Mouse (Mus musculus) C2C12 (cell line): ENCODE data around the gene Rnaseh2a. TPM values are rescaled to one million over a fixed set of nuclear protein-coding genes. Genes with fewer than 3 reads are reported as not detected.
A peak's percentile ranks its signal among the peaks of the same experiment; 100 is the strongest.

ENCODE experiments used
- H3K27me3 ChIP-seq: one replicate; pipeline ENCODE4 v1.6.1; 2011; ENCODE audit not compliant: control insufficient read depth, insufficient read depth, insufficient read length
- H3K36me3 ChIP-seq: one replicate; pipeline ENCODE4 v1.6.1; 2011; ENCODE audit not compliant: control insufficient read depth, insufficient read depth
- H3K4me3 ChIP-seq: one replicate; pipeline ENCODE4 v1.5.1; 2011; ENCODE audit warnings: mild to moderate bottlenecking, control low read depth; ENCODE audit not compliant: poor library complexity, insufficient read depth, severe bottlenecking
- H3K79me2 ChIP-seq: one replicate; pipeline ENCODE4 v1.6.1; 2011; ENCODE audit not compliant: control insufficient read depth, insufficient read depth
- H3K79me3 ChIP-seq: one replicate; pipeline ENCODE4 v1.6.1; 2011; ENCODE audit warnings: low read depth, control low read depth
- H3ac ChIP-seq: one replicate; pipeline ENCODE3; 2011; ENCODE audit warnings: low read depth; ENCODE audit not compliant: control insufficient read depth, insufficient read length
- CEBPB ChIP-seq: IDR thresholded peaks from one replicate; pipeline ENCODE4 v1.6.1; 2011; ENCODE audit warnings: low read depth, mild to moderate bottlenecking, control low read depth, moderate library complexity
- CTCF ChIP-seq: IDR thresholded peaks from one replicate; pipeline ENCODE4 v1.5.1; 2011; ENCODE audit not compliant: control insufficient read depth, insufficient read depth, insufficient read length
- FOSL1 ChIP-seq: IDR thresholded peaks from one replicate; pipeline ENCODE4 v1.8.0; 2011; ENCODE audit warnings: mild to moderate bottlenecking, low read length; ENCODE audit not compliant: poor library complexity, insufficient read depth, severe bottlenecking
- MAX ChIP-seq: IDR thresholded peaks from one replicate; pipeline ENCODE4 v1.6.1; 2011; ENCODE audit warnings: mild to moderate bottlenecking, control low read depth
- MYOD1 ChIP-seq: IDR thresholded peaks from one replicate; pipeline ENCODE4 v1.6.1; 2011; ENCODE audit warnings: low read depth; ENCODE audit not compliant: control insufficient read depth, insufficient read length
- MYOG ChIP-seq: IDR thresholded peaks from one replicate; pipeline ENCODE4 v1.6.1; 2011; ENCODE audit not compliant: control insufficient read depth, insufficient read length; ENCODE audit errors: extremely low read depth
- USF1 ChIP-seq: IDR thresholded peaks from one replicate; pipeline ENCODE4 v1.6.1; 2011; ENCODE audit warnings: low read depth, mild to moderate bottlenecking, control low read depth, moderate library complexity
- polyA plus RNA-seq: library from polyadenylated mRNA; unstranded; fragments of >200 nt; fragmentation: generic; extraction: Trizol; gene quantifications from one replicate; pipeline ENCODE4 v1.2.1, GENCODE M21; 2012; ENCODE audit warnings: missing spikeins

Gene Rnaseh2a
- polyA plus RNA-seq, 1 experiment, result 145 TPM

DNA sequence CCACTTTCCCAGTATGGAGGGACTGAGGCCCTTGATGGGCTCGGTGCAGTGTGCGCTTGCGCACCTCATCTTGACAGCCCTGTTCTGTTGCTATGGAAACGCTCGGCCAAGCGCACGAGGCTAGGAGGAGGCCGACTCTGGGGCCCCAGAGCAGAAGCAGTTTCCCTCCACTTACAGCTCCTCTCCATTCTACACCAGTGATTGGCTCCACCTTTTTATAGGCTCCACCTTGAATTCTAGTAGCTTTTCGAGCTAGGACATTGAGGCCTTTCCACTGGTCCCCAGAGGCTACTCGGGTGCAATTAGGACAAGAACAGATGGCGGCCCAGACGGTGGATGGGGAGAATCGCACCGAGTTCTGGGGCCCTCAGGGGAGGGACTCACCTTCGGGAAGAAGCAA is 34.7 kb downstream of the Rnaseh2a start:
- no peak for TF ChIP-seq CTCF
- no peak for TF ChIP-seq MAX
- no peak for TF ChIP-seq USF1
- TF ChIP-seq CEBPB, result no peak
- TF ChIP-seq MYOG, result no peak
- no peak for TF ChIP-seq FOSL1
- no peak for TF ChIP-seq MYOD1
- peaks cover 52% of the 10 kb centered on the region for H3K27me3 ChIP-seq
- H3K79me2 ChIP-seq, result no peaks in the 10 kb centered on the region
- H3K79me3 ChIP-seq, result no peaks in the 10 kb centered on the region
- H3ac ChIP-seq, result no peak overlapping the region
- no peaks in the 10 kb centered on the region for H3K36me3 ChIP-seq
- H3K4me3 ChIP-seq, result no peak overlapping the region

- H3K4me3 ChIP-seq, result no peak overlapping the region
- H3K79me3 ChIP-seq, result no peaks in the 10 kb centered on the region
- H3K27me3 ChIP-seq, result peaks cover 57% of the 10 kb centered on the region
- H3K36me3 ChIP-seq, result no peaks in the 10 kb centered on the region
- TF ChIP-seq USF1 (no peak), CTCF (no peak), CEBPB (no peak), FOSL1 (no peak), MAX (no peak), MYOG (no peak), MYOD1 (no peak)
- H3K79me2 ChIP-seq, result no peaks in the 10 kb centered on the region
- H3ac ChIP-seq, result no peak overlapping the region
Observed at GRCm38 (mm10) chr8:84933767-84934559, 35.6 kb downstream of the Rnaseh2a start.

DNA sequence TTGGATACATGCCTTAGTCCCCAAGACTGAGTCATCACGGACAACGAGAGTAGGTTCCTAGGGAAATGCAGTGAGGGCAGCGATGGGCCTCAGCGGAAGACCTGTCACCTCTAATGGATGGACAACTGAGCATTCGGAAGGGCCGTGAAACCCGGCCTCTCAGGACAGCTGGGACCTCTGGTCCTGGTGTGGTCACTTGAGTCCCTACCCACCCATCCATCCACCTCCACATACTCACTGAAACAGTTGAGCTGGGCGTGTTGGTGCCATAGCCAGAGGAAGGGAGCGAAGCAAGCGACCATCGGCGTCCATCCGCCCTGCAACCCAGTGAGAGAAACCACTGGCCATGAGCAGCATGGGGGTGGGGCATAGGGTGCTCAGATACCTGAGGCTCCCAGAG is 39.0 kb downstream of the Rnaseh2a start:
- H3K27me3 ChIP-seq, result peaks cover 31% of the 10 kb centered on the region
- TF ChIP-seq CTCF (no peak), CEBPB (no peak), USF1 (no peak)

DNA sequence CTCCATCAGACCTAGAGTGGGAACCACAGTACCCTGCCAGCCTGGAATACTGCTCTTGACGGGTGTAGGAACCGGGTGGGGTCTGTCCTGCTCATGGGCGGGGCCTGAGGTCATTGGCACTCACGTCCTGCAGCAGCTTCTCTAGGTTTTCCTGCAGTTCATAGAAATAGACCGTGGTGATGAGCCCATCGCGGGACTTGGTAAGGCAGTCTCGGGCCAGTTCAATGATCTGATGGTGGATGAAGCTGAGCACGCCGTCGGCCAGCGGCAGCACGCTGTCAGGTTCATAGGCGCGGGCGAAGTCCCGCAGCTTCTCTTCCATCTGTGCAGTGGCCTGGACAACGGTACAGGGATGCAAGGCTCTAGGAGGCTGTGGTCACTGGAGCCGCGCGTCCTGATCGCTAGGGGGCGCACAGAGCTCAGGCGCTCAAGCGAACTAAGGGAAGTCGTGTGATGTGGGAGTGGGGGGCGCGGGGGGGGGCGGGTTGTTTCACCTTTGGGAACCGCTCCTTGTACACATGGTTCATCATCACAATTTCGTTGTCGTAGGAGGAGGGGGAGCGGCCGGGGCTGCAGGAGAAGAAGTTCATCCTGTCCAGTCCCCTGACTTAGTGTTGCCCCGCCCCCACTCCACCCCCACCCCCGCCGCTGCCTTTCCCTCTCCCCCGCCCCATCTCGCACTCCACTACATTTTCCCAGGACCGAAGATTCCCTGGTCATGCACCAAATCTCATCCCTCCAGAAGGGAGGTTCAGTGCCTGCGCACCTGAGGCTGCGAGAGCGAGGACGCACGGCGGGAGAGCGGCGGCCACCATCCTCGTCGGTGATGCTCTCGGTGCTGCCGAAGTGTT is 40.9 kb downstream of the Rnaseh2a start:
- Histone ChIP-seq H3K79me3 (no peaks in the 10 kb centered on the region), H3K79me2 (no peaks in the 10 kb centered on the region), H3K27me3 (peaks cover 21% of the 10 kb centered on the region), H3K4me3 (no peak overlapping the region), H3K36me3 (no peaks in the 10 kb centered on the region), H3ac (no peak overlapping the region)
- TF ChIP-seq CEBPB (no peak), USF1 (no peak), MAX (no peak), CTCF (peak; percentile 92), MYOG (no peak), MYOD1 (no peak), FOSL1 (no peak)

More for the DNA sequence above, 39.0 kb downstream of the Rnaseh2a start:
- H3K79me3 ChIP-seq, result no peaks in the 10 kb centered on the region
- H3K4me3 ChIP-seq, result no peak overlapping the region
- no peaks in the 10 kb centered on the region for H3K79me2 ChIP-seq
- H3K36me3 ChIP-seq, result no peaks in the 10 kb centered on the region
- H3ac ChIP-seq, result no peak overlapping the region

DNA sequence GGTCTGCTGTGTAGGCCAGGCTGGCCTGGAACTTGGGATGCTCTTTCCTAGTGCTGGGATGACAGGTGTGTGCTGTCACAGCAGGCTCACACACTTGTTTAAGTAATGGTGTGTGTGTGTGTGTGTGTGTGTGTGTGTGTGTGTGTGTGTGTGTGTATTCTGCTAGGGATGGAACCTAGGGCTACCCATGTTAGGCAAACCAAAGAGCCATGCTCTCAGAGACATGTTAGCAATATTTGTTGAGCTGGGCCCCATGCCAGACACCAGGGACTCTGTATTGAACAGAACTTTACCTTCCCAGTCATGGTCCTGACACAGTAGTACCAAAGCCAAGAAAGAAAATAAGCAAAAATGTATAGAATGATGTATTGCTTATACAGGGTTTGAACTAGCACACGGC is 42.1 kb downstream of the Rnaseh2a start:
- Histone ChIP-seq H3ac (no peak overlapping the region), H3K36me3 (no peaks in the 10 kb centered on the region), H3K27me3 (peaks cover 20% of the 10 kb centered on the region), H3K4me3 (no peak overlapping the region), H3K79me2 (no peaks in the 10 kb centered on the region), H3K79me3 (no peaks in the 10 kb centered on the region)
- TF ChIP-seq CEBPB, result no peak
- TF ChIP-seq MYOD1, result no peak
- no peak for TF ChIP-seq CTCF
- TF ChIP-seq MYOG, result no peak
- TF ChIP-seq USF1, result no peak
- TF ChIP-seq MAX, result no peak
- TF ChIP-seq FOSL1, result no peak

GRCm38 (mm10) chr8:84925557-84925956 is 44.0 kb downstream of the Rnaseh2a start:
- no peak for TF ChIP-seq MYOG
- TF ChIP-seq CTCF, result no peak
- TF ChIP-seq MYOD1, result no peak
- no peak for TF ChIP-seq CEBPB
- TF ChIP-seq USF1, result no peak
- TF ChIP-seq MAX, result no peak
- no peak for TF ChIP-seq FOSL1
- H3K27me3 ChIP-seq, result peaks cover 18% of the 10 kb centered on the region
- no peak overlapping the region for H3K4me3 ChIP-seq

More at GRCm38 (mm10) chr8:84925557-84925956, 44.0 kb downstream of the Rnaseh2a start:
- H3K79me2 ChIP-seq, result no peaks in the 10 kb centered on the region
- no peak overlapping the region for H3ac ChIP-seq
- no peaks in the 10 kb centered on the region for H3K36me3 ChIP-seq
- H3K79me3 ChIP-seq, result no peaks in the 10 kb centered on the region
